Mouse (Mus musculus) forebrain, embryonic 11.5 days (tissue): ENCODE data around the gene Gm20388. TPM values are rescaled to one million over a fixed set of nuclear protein-coding genes. Genes with fewer than 3 reads are reported as not detected.

Experiments used
- ATAC-seq: fragments of 200-750 bp; cut with Nextera tagmentation; replicated peaks from 2 replicates; pipeline ENCODE4 v1.8.0; 2017; ENCODE audit warnings: moderate TSS enrichment; ENCODE audit not compliant: low FRiP score
- DNase-seq: peaks from one replicate; pipeline ENCODE4 v3.0.0-alpha.2; 2017; ENCODE audit warnings: low spot score
- H3K27ac ChIP-seq: fragments of 300-500 bp; sonication (generic); 2 replicates; pipeline ENCODE4 v1.5.1; 2014; ENCODE audit warnings: low read depth, low read length
- H3K27me3 ChIP-seq: fragments of 300-500 bp; sonication (generic); 2 replicates; pipeline ENCODE4 v1.6.1; 2014; ENCODE audit warnings: mild to moderate bottlenecking, low read length, mixed read lengths; ENCODE audit not compliant: control insufficient read depth, insufficient read depth
- H3K36me3 ChIP-seq: fragments of 300-500 bp; sonication (generic); 2 replicates; pipeline ENCODE4 v1.6.1; 2014; ENCODE audit warnings: mild to moderate bottlenecking, low read length, moderate library complexity, mixed read lengths; ENCODE audit not compliant: control insufficient read depth, insufficient read depth
- H3K4me1 ChIP-seq: fragments of 300-500 bp; sonication (generic); replicated peaks from 2 replicates; pipeline ENCODE4 v1.6.1; 2014; ENCODE audit warnings: low read length, mixed read lengths; ENCODE audit not compliant: control insufficient read depth, insufficient read depth
- H3K4me2 ChIP-seq: fragments of 300-500 bp; sonication (generic); 2 replicates; pipeline ENCODE4 v1.6.1; 2014; ENCODE audit warnings: low read depth, mild to moderate bottlenecking, low read length, moderate library complexity, mixed read lengths; ENCODE audit not compliant: severe bottlenecking
- H3K4me3 ChIP-seq: fragments of 300-500 bp; sonication (generic); 2 replicates; pipeline ENCODE4 v1.5.1; 2014; ENCODE audit warnings: low read depth, low read length
- H3K9ac ChIP-seq: fragments of 300-500 bp; sonication (generic); 2 replicates; pipeline ENCODE4 v1.6.1; 2014; ENCODE audit warnings: low read length
- H3K9me3 ChIP-seq: fragments of 300-500 bp; sonication (generic); 2 replicates; pipeline ENCODE4 v1.6.1; 2016; ENCODE audit warnings: low read length, mixed read lengths; ENCODE audit not compliant: control insufficient read depth
- WGBS: fragments of 180-500 bp; shearing (Covaris S2); extraction: QIAGEN DNeasy Blood & Tissue Kit; methylation state at CpG from one replicate; pipeline ENCODE4 v1.1.7; 2014; 5-methylcytosine and 5-hydroxymethylcytosine counted together
- polyA plus RNA-seq: library from polyadenylated mRNA; unstranded; fragments of >200 nt; fragmentation: Nextera tagmentation; extraction: Ambion mirVana; gene quantifications from 2 replicates; pipeline ENCODE4 v1.2.1, GENCODE M21; 2014

Gene Gm20388
- polyA plus RNA-seq, 1 experiment from 2014 or later = not detected

GRCm38 (mm10) chr8:124281700-124282541 is 4371.3 kb downstream of the Gm20388 start:
- DNase-seq (no peak), ATAC-seq (no peak)
- no peak overlapping the region for H3K4me2 ChIP-seq
- H3K4me1 ChIP-seq = peaks cover 52% of the 10 kb centered on the region
- H3K27me3 ChIP-seq = no peaks in the 10 kb centered on the region
- WGBS = 76% methylated on average over 11 of the region's 11 CpGs
- peak overlapping the region; percentile 39 for H3K27ac ChIP-seq
- H3K4me3 ChIP-seq = no peak overlapping the region
- no peaks in the 10 kb centered on the region for H3K36me3 ChIP-seq
- H3K9me3 ChIP-seq = no peaks in the 10 kb centered on the region
- H3K9ac ChIP-seq = 0 out of 2 replicates have a peak overlapping the region, but pooled peaks have one; percentile 8

GRCm38 (mm10) chr8:124282878-124283630 is 4372.4 kb downstream of the Gm20388 start:
- ATAC-seq (no peak), DNase-seq (no peak)
- WGBS = 74% methylated on average over 12 of the region's 12 CpGs
- Histone ChIP-seq H3K4me1 (peaks cover 53% of the 10 kb centered on the region), H3K4me2 (no peak overlapping the region), H3K27me3 (no peaks in the 10 kb centered on the region), H3K27ac (peak overlapping the region; percentile 98), H3K9me3 (no peaks in the 10 kb centered on the region), H3K4me3 (no peak overlapping the region), H3K36me3 (no peaks in the 10 kb centered on the region), H3K9ac (peak overlapping the region; percentile 39; the same call in 1 of the 2 replicates)

GRCm38 (mm10) chr8:124283644-124284332 is 4373.1 kb downstream of the Gm20388 start:
- H3K27me3 ChIP-seq = no peaks in the 10 kb centered on the region
- H3K4me2 ChIP-seq = peak overlapping the region; percentile 13; the same call in 1 of the 2 replicates
- H3K36me3 ChIP-seq = no peaks in the 10 kb centered on the region
- no peak for DNase-seq
- peak overlapping the region; percentile 47 for H3K9ac ChIP-seq
- 29% methylated on average over 11 of the region's 11 CpGs for WGBS
- peak; percentile 0; the same call in 1 of the 2 replicates for ATAC-seq
- peaks cover 53% of the 10 kb centered on the region for H3K4me1 ChIP-seq
- peak overlapping the region; percentile 98 for H3K27ac ChIP-seq
- H3K9me3 ChIP-seq = no peaks in the 10 kb centered on the region
- no peak overlapping the region for H3K4me3 ChIP-seq

GRCm38 (mm10) chr8:124284333-124284711 is 4373.7 kb downstream of the Gm20388 start:
- DNase-seq (peak; percentile 77), ATAC-seq (peak; percentile 89)
- Histone ChIP-seq H3K9ac (peak overlapping the region; percentile 47; the same call in 1 of the 2 replicates), H3K36me3 (no peaks in the 10 kb centered on the region), H3K27ac (peak overlapping the region; percentile 98), H3K27me3 (no peaks in the 10 kb centered on the region), H3K4me3 (no peak overlapping the region), H3K4me1 (peaks cover 53% of the 10 kb centered on the region), H3K9me3 (no peaks in the 10 kb centered on the region), H3K4me2 (peak overlapping the region; percentile 13; the same call in 1 of the 2 replicates)
- WGBS = 8% methylated on average over 6 of the region's 6 CpGs

- Histone ChIP-seq H3K4me2 (peak overlapping the region; percentile 18; the same call in 1 of the 2 replicates), H3K36me3 (no peaks in the 10 kb centered on the region), H3K27ac (peak overlapping the region; percentile 98), H3K27me3 (no peaks in the 10 kb centered on the region), H3K4me3 (no peak overlapping the region), H3K4me1 (peaks cover 53% of the 10 kb centered on the region), H3K9ac (peak overlapping the region; percentile 48), H3K9me3 (no peaks in the 10 kb centered on the region)
- DNase-seq = no peak
- WGBS = 14% methylated on average over 9 of the region's 9 CpGs
- ATAC-seq = peak; percentile 31; the same call in 1 of the 2 replicates
Observed at GRCm38 (mm10) chr8:124284984-124285576, 4374.4 kb downstream of the Gm20388 start.

- Histone ChIP-seq H3K9me3 (no peaks in the 10 kb centered on the region), H3K27ac (peak overlapping the region; percentile 98), H3K4me1 (peaks cover 51% of the 10 kb centered on the region), H3K4me3 (no peak overlapping the region), H3K36me3 (no peaks in the 10 kb centered on the region), H3K27me3 (no peaks in the 10 kb centered on the region), H3K4me2 (no peak overlapping the region), H3K9ac (peak overlapping the region; percentile 23; the same call in 1 of the 2 replicates)
- peak; percentile 65 for DNase-seq
- peak; percentile 33 for ATAC-seq
- WGBS = 59% methylated on average over 4 of the region's 4 CpGs
Observed at GRCm38 (mm10) chr8:124286461-124287124, 4376.0 kb downstream of the Gm20388 start.

GRCm38 (mm10) chr8:124288215-124288864 is 4377.7 kb downstream of the Gm20388 start:
- Histone ChIP-seq H3K36me3 (no peaks in the 10 kb centered on the region), H3K4me2 (no peak overlapping the region), H3K4me1 (peaks cover 39% of the 10 kb centered on the region), H3K9ac (no peak overlapping the region), H3K9me3 (no peaks in the 10 kb centered on the region), H3K4me3 (no peak overlapping the region), H3K27ac (no peak overlapping the region), H3K27me3 (no peaks in the 10 kb centered on the region)
- ATAC-seq (no peak), DNase-seq (no peak)
- WGBS = 86% methylated on average over 4 of the region's 4 CpGs
